Mouse (Mus musculus) olfactory bulb, adult 2 months (tissue): ENCODE results near the gene Ccr1. TPM values are rescaled to one million over a fixed set of nuclear protein-coding genes. Genes with fewer than 3 reads are reported as not detected.
"Not testable (repeated sequence)": the region's sequence is repeated elsewhere in the genome, so short reads cannot be mapped to it uniquely, and the experiment has no call there.

Experiments used
- H3K27ac ChIP-seq: fragments of 200-500 bp; 2 replicates; pipeline ENCODE4 v1.5.1; 2012; ENCODE audit warnings: low read depth, low read length; ENCODE audit not compliant: insufficient read depth
- H3K4me1 ChIP-seq: fragments of 200-500 bp; 2 replicates; pipeline ENCODE4 v1.6.1; 2012; ENCODE audit warnings: low read length; ENCODE audit not compliant: control insufficient read depth, insufficient read depth
- H3K4me3 ChIP-seq: fragments of 200-500 bp; 2 replicates; pipeline ENCODE4 v1.5.1; 2012; ENCODE audit warnings: mild to moderate bottlenecking, low read depth, low read length, moderate library complexity; ENCODE audit not compliant: insufficient read depth
- CTCF ChIP-seq: fragments of 200-500 bp; IDR thresholded peaks from 2 replicates; pipeline ENCODE4 v1.5.1; 2012; ENCODE audit warnings: low read depth, mild to moderate bottlenecking, low read length, moderate library complexity; ENCODE audit not compliant: insufficient read depth
- POLR2A ChIP-seq: fragments of 200-500 bp; IDR thresholded peaks from 2 replicates; pipeline ENCODE4 v1.6.1; 2012; ENCODE audit warnings: mild to moderate bottlenecking, low read depth, low read length, moderate library complexity; ENCODE audit not compliant: insufficient read depth
- WGBS: fragments of 180-500 bp; shearing (Covaris S2); methylation state at CpG from one replicate; pipeline ENCODE4 v1.1.7; 2018; 5-methylcytosine and 5-hydroxymethylcytosine counted together
- polyA plus RNA-seq: library from polyadenylated mRNA; stranded (reverse); fragments of >200 nt; gene quantifications from 2 replicates; pipeline ENCODE4 v1.2.4, GENCODE M21; 2012; ENCODE audit warnings: low replicate concordance; ENCODE audit not compliant: missing spikeins, insufficient read depth, insufficient read length

The Ccr1 gene
- polyA plus RNA-seq, 1 experiment: not detected

DNA sequence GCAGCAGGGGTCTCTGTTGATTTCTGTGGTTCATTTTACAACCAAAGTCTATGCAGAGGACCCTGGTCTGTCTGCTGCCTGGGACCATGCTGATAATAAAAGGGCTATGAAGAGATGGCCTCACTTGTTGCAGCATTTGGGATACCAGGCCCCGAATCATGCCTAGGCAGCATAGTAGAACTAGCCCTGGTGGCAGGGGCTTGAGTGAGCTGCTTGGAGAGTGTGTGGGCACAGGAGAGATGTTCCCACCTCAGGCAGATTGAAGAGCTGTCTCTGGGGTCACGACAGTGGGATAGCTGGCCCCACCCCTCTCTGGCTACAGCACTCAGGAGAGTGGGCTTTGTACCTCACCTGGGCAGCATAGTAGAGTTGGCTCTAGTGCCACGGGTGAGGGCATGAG is 38.0 kb downstream of the Ccr1 start:
- TF ChIP-seq CTCF (no peak), POLR2A (no peak)
- 90% methylated on average over 3 of the region's 3 CpGs for WGBS
- no peak overlapping the region for H3K4me3 ChIP-seq
- H3K4me1 ChIP-seq: peaks cover 5% of the 10 kb centered on the region; the same call in 1 of the 2 replicates
- H3K27ac ChIP-seq: no peak overlapping the region

DNA sequence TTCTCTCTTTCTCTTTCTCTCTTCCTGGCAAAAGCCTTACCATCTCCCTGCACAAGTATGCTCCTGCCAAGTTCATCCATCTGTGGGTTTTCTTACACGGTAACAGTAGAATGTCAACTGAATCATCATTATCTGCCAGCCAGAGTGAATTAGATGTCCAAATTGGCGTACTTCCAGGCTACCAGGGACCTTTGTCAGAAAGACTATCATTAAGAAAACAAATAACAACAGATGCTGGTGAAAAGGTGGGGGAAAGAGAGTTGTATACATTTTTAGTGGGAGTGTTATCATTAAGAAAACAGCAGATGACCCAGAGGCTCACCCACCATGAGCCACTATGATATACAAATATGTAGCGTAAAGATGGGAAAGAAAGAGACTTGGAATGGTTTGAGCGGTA is 38.6 kb downstream of the Ccr1 start:
- TF ChIP-seq CTCF (no peak), POLR2A (no peak)
- Histone ChIP-seq H3K27ac (no peak overlapping the region), H3K4me3 (no peak overlapping the region), H3K4me1 (peaks cover 6% of the 10 kb centered on the region; the same call in 1 of the 2 replicates)
- 71% methylated on average over 4 of the region's 4 CpGs for whole genome bisulfite sequencing

DNA sequence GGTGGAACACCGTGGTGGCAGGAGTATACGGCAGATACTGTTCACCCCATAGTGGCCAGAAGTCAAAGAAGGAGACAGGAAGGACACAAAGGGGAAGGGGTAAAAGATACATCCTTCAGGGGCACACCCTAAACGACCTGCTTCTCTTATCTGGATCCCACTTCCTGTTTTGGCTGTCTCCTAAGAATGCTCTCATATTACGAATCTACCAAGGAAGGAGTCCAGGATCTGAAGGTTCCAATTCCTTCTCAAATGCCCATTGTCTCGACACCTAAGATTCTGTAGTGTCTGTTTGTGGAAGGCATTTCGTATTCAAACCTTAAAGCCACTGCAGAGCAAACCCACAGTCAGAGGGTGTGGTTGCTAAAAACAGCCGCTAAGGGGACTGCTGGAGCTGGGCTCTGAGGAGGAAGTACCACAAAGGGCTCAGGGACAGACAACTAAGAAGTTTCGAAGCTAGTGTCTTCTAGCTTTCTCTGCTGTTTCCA is 39.7 kb downstream of the Ccr1 start:
- Histone ChIP-seq H3K4me3 (no peak overlapping the region), H3K4me1 (peaks cover 6% of the 10 kb centered on the region; the same call in 1 of the 2 replicates), H3K27ac (no peak overlapping the region)
- WGBS: 40% methylated on average over 8 of the region's 8 CpGs
- TF ChIP-seq CTCF (no peak), POLR2A (no peak)

GRCm38 (mm10) chr9:123928118-123928758 is 40.3 kb downstream of the Ccr1 start:
- TF ChIP-seq CTCF (no peak), POLR2A (no peak)
- Histone ChIP-seq H3K27ac (no peak overlapping the region), H3K4me3 (no peak overlapping the region), H3K4me1 (peaks cover 11% of the 10 kb centered on the region; the same call in 1 of the 2 replicates)
- 73% methylated on average over 12 of the region's 12 CpGs for WGBS

- TF ChIP-seq CTCF (no peak), POLR2A (no peak)
- Histone ChIP-seq H3K27ac (no peak overlapping the region), H3K4me1 (peaks cover 13% of the 10 kb centered on the region; the same call in 1 of the 2 replicates), H3K4me3 (no peak overlapping the region)
- WGBS: 60% methylated on average over 16 of the region's 16 CpGs
These were observed 41.1 kb downstream of the Ccr1 start for GRCm38 (mm10) chr9:123927281-123927960.

DNA sequence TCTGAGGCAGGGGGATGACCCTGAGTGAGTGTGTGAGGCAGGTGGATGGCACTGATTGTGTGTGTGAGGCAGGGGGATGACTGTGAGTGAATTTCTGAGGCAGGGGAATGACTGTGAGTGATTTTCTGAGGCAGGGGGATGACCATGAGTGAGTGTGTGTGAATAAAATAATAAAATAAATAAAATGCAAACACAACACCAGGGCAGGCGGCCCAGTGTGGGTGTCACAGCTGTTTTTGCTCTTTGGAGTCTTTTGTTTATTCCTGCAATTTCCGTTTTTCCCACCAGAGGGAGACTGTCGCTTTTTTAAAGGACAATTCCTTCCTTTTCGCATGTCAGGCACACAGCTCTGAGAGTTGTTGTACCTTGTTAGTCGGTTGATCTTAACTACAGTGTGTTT is 42.5 kb downstream of the Ccr1 start:
- Histone ChIP-seq H3K4me1 (peaks cover 13% of the 10 kb centered on the region; the same call in 1 of the 2 replicates), H3K4me3 (peak overlapping the region; percentile 41; the same call in 1 of the 2 replicates)
- WGBS: 6% methylated on average over 5 of the region's 5 CpGs
- H3K27ac ChIP-seq: not testable (repeated sequence)

- Histone ChIP-seq H3K4me1 (peaks cover 13% of the 10 kb centered on the region; the same call in 1 of the 2 replicates), H3K27ac (peak overlapping the region; percentile 5), H3K4me3 (peak overlapping the region; percentile 59)
- TF ChIP-seq CTCF: peak; percentile 89
- no peak; the same call in 1 of the 2 replicates for TF ChIP-seq POLR2A
- WGBS: 6% methylated on average over 44 of the region's 44 CpGs
These were observed 43.2 kb downstream of the Ccr1 start for GRCm38 (mm10) chr9:123925101-123925946.

GRCm38 (mm10) chr9:123924589-123925066 is 43.9 kb downstream of the Ccr1 start:
- Histone ChIP-seq H3K27ac (peak overlapping the region; percentile 5), H3K4me1 (peaks cover 13% of the 10 kb centered on the region; the same call in 1 of the 2 replicates), H3K4me3 (peak overlapping the region; percentile 59)
- TF ChIP-seq POLR2A: peak; percentile 74; the same call in 1 of the 2 replicates
- TF ChIP-seq CTCF: no peak
- WGBS: under 1% methylated on average over 47 of the region's 49 CpGs

GRCm38 (mm10) chr9:123924035-123924434 is 44.5 kb downstream of the Ccr1 start:
- Histone ChIP-seq H3K4me3 (peak overlapping the region; percentile 59), H3K4me1 (peaks cover 13% of the 10 kb centered on the region; the same call in 1 of the 2 replicates)
- TF ChIP-seq CTCF: peak; percentile 26; the same call in 1 of the 2 replicates
- not testable (repeated sequence) for H3K27ac ChIP-seq
- 0% methylated on average over 11 of the region's 11 CpGs for WGBS
